Mouse (Mus musculus): ENCODE measurements around the gene Trim14.

DNA sequence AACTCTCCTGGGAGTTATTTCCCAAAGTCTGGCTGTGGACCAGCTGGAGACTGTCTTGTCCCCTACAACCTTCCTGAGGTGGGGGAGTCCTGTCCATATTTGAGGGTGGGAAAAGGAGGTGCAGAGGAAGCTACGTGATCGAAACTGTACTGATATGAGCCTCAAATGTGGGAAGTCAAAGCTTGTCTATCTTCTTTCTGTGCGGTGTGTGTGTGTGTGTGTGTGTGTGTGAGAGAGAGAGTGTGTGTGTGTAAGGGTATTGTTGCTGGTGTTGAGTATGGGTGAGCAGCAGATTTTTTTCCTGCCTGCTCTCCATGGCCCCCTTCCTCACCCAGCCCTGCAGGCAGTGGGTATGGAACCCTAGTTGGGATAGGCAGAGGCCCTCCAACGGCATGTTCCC is 28.3 kb upstream of the Trim14 start:
- TF ChIP-seq GATA1 (IDR thresholded peaks at IDR 0.05; ENCODE audit: low read length) (no peak), TAL1 (IDR thresholded peaks at IDR 0.05; ENCODE audit: low read length) (no peak)
